Mouse (Mus musculus) liver, embryonic 15.5 days (tissue): ENCODE results near the gene Olfr608. TPM values are rescaled to one million over a fixed set of nuclear protein-coding genes. Genes with fewer than 3 reads are reported as not detected.
"Not testable (repeated sequence)": the region's sequence is repeated elsewhere in the genome, so short reads cannot be mapped to it uniquely, and the experiment has no call there.

ENCODE experiments used
- ATAC-seq: fragments of 200-750 bp; cut with Nextera tagmentation; 2 replicates; pipeline ENCODE4 v1.8.0; 2017; ENCODE audit warnings: moderate number of reproducible peaks, mild to moderate bottlenecking, moderate library complexity; ENCODE audit not compliant: insufficient read depth
- H3K27ac ChIP-seq: fragments of 300-500 bp; sonication (generic); replicated peaks from 2 replicates; pipeline ENCODE4 v1.5.1; 2015; ENCODE audit warnings: mild to moderate bottlenecking, inconsistent platforms
- H3K27me3 ChIP-seq: fragments of 300-500 bp; sonication (generic); 2 replicates; pipeline ENCODE4 v1.6.1; 2015; ENCODE audit warnings: mild to moderate bottlenecking, inconsistent platforms
- H3K36me3 ChIP-seq: fragments of 300-500 bp; sonication (generic); replicated peaks from 2 replicates; pipeline ENCODE4 v1.6.1; 2015; ENCODE audit warnings: moderate library complexity, mild to moderate bottlenecking, inconsistent platforms
- H3K4me1 ChIP-seq: fragments of 300-500 bp; sonication (generic); replicated peaks from 2 replicates; pipeline ENCODE4 v1.6.1; 2015; ENCODE audit warnings: inconsistent platforms
- H3K4me2 ChIP-seq: fragments of 300-500 bp; sonication (generic); 2 replicates; pipeline ENCODE4 v1.6.1; 2015; ENCODE audit warnings: moderate library complexity, mild to moderate bottlenecking, inconsistent platforms
- H3K4me3 ChIP-seq: fragments of 300-500 bp; sonication (generic); replicated peaks from 2 replicates; pipeline ENCODE4 v1.5.1; 2015; ENCODE audit warnings: mild to moderate bottlenecking, inconsistent platforms
- H3K9ac ChIP-seq: fragments of 300-500 bp; sonication (generic); 2 replicates; pipeline ENCODE4 v1.6.1; 2015; ENCODE audit warnings: moderate library complexity, mild to moderate bottlenecking, inconsistent platforms
- H3K9me3 ChIP-seq: fragments of 300-500 bp; sonication (generic); replicated peaks from 2 replicates; pipeline ENCODE4 v1.6.1; 2016; ENCODE audit warnings: inconsistent platforms
- WGBS: fragments of 180-500 bp; shearing (Covaris S2); methylation state at CpG from one replicate; pipeline ENCODE4 v1.1.7; 2015; ENCODE audit warnings: mixed read lengths; ENCODE audit not compliant: insufficient replicate concordance; 5-methylcytosine and 5-hydroxymethylcytosine counted together
- polyA plus RNA-seq: library from polyadenylated mRNA; unstranded; fragments of >200 nt; fragmentation: Nextera tagmentation; extraction: Ambion mirVana; gene quantifications from 2 replicates; pipeline ENCODE4 v1.2.1, GENCODE M21; 2015

The Olfr608 gene
- not detected in 2 replicates for polyA plus RNA-seq

- ATAC-seq: no peak
- no peaks in the 10 kb centered on the region for H3K27me3 ChIP-seq
- H3K4me2 ChIP-seq: no peak within 1 kb of the TSS
- no peak within 1 kb of the TSS for H3K4me3 ChIP-seq
- H3K36me3 ChIP-seq: no peaks in the 10 kb centered on the region
- no peak within 1 kb of the TSS for H3K9ac ChIP-seq
- no peak within 1 kb of the TSS for H3K27ac ChIP-seq
- no peaks in the 10 kb centered on the region for H3K9me3 ChIP-seq
- no peaks in the 10 kb centered on the region for H3K4me1 ChIP-seq
Observed at GRCm38 (mm10) chr7:103469577-103469976, at the start of gene Olfr608. Olfr608 (plus strand) TSS chr7:103469877.

- no peak for ATAC-seq
- no peak within 1 kb of the TSS for H3K4me2 ChIP-seq
- H3K9me3 ChIP-seq: no peaks in the 10 kb centered on the region
- no peak within 1 kb of the TSS for H3K4me3 ChIP-seq
- no peak within 1 kb of the TSS for H3K9ac ChIP-seq
- H3K4me1 ChIP-seq: no peaks in the 10 kb centered on the region
- 69% methylated on average over 1 of the region's 1 CpGs for WGBS
- no peaks in the 10 kb centered on the region for H3K27me3 ChIP-seq
- no peaks in the 10 kb centered on the region for H3K36me3 ChIP-seq
- H3K27ac ChIP-seq: no peak within 1 kb of the TSS
Observed at GRCm38 (mm10) chr7:103445339-103445738, 24.3 kb upstream of the Olfr608 start, which contains the start of gene Olfr605. Olfr605 (minus strand) TSS chr7:103445439.

GRCm38 (mm10) chr7:103448746-103449145 is 20.9 kb upstream of the Olfr608 start, which contains the start of gene Olfr606:
Olfr606 (plus strand) TSS chr7:103449046.
- no peaks in the 10 kb centered on the region for H3K27me3 ChIP-seq

GRCm38 (mm10) chr7:103460590-103460989 is 9.1 kb upstream of the Olfr608 start:
- no peak overlapping the region for H3K4me2 ChIP-seq
- H3K27ac ChIP-seq: no peak overlapping the region
- no peak for ATAC-seq
- no peaks in the 10 kb centered on the region for H3K36me3 ChIP-seq
- H3K9ac ChIP-seq: no peak overlapping the region
- no peaks in the 10 kb centered on the region for H3K4me1 ChIP-seq
- H3K4me3 ChIP-seq: no peak overlapping the region
- no peaks in the 10 kb centered on the region for H3K27me3 ChIP-seq
- no peaks in the 10 kb centered on the region for H3K9me3 ChIP-seq
- WGBS: 73% methylated on average over 5 of the region's 5 CpGs

More at GRCm38 (mm10) chr7:103448746-103449145, 20.9 kb upstream of the Olfr608 start, which contains the start of gene Olfr606:
- Histone ChIP-seq H3K27ac (no peak within 1 kb of the TSS), H3K9me3 (no peaks in the 10 kb centered on the region), H3K4me3 (no peak within 1 kb of the TSS), H3K4me1 (no peaks in the 10 kb centered on the region), H3K4me2 (no peak within 1 kb of the TSS), H3K36me3 (no peaks in the 10 kb centered on the region), H3K9ac (no peak within 1 kb of the TSS)
- ATAC-seq: no peak
- WGBS: 63% methylated on average over 2 of the region's 2 CpGs

GRCm38 (mm10) chr7:103477106-103477505 is 7.4 kb downstream of the Olfr608 start:
- not testable (repeated sequence) for ATAC-seq, H3K4me1 ChIP-seq, H3K4me3 ChIP-seq, H3K9me3 ChIP-seq, H3K27me3 ChIP-seq, H3K9ac ChIP-seq, H3K27ac ChIP-seq, H3K36me3 ChIP-seq, H3K4me2 ChIP-seq
- 63% methylated on average over 9 of the region's 9 CpGs for WGBS

- no peaks in the 10 kb centered on the region for H3K9me3 ChIP-seq
- no peaks in the 10 kb centered on the region for H3K4me1 ChIP-seq
- no peak for ATAC-seq
- no peak within 1 kb of the TSS for H3K4me3 ChIP-seq
- no peaks in the 10 kb centered on the region for H3K36me3 ChIP-seq
- H3K27me3 ChIP-seq: no peaks in the 10 kb centered on the region
- H3K4me2 ChIP-seq: no peak within 1 kb of the TSS
- WGBS: 27% methylated on average over 1 of the region's 1 CpGs
- no peak within 1 kb of the TSS for H3K9ac ChIP-seq
- H3K27ac ChIP-seq: no peak within 1 kb of the TSS
Observed at GRCm38 (mm10) chr7:103497962-103498361, 28.3 kb downstream of the Olfr608 start, which contains the start of gene Olfr609. Olfr609 (minus strand) TSS chr7:103498062.

- Histone ChIP-seq H3K4me1 (no peaks in the 10 kb centered on the region), H3K4me3 (no peak within 1 kb of the TSS), H3K27me3 (no peaks in the 10 kb centered on the region), H3K4me2 (no peak within 1 kb of the TSS), H3K9me3 (no peaks in the 10 kb centered on the region), H3K9ac (no peak within 1 kb of the TSS), H3K36me3 (no peaks in the 10 kb centered on the region), H3K27ac (no peak within 1 kb of the TSS)
- ATAC-seq: no peak
- WGBS: 58% methylated on average over 2 of the region's 2 CpGs
Observed at GRCm38 (mm10) chr7:103512022-103512421, 42.3 kb downstream of the Olfr608 start, which contains the start of gene Olfr610. Olfr610 (minus strand) TSS chr7:103512122.

- WGBS: 38% methylated on average over 1 of the region's 1 CpGs
- H3K36me3 ChIP-seq, H3K27me3 ChIP-seq, ATAC-seq, H3K4me1 ChIP-seq, H3K9ac ChIP-seq, H3K4me3 ChIP-seq, H3K9me3 ChIP-seq, H3K4me2 ChIP-seq, H3K27ac ChIP-seq: not testable (repeated sequence)
Observed at GRCm38 (mm10) chr7:103520746-103521145, 51.1 kb downstream of the Olfr608 start, which contains the start of gene Olfr611. Olfr611 (minus strand) TSS chr7:103520846.

Other genes with a start within 250 kb of the Olfr608 start
- not detected in 2 replicates for gene Usp17ld, start 217.4 kb upstream of the Olfr608 start, polyA plus RNA-seq
- not detected in 2 replicates for gene Olfr596, start 164.2 kb upstream of the Olfr608 start, polyA plus RNA-seq
- not detected in 2 replicates for gene Olfr597, start 153.6 kb upstream of the Olfr608 start, polyA plus RNA-seq
- not detected in 2 replicates for gene Olfr598, start 146.3 kb upstream of the Olfr608 start, polyA plus RNA-seq
- gene Olfr599, start 134.0 kb upstream of the Olfr608 start, polyA plus RNA-seq: not detected in 2 replicates
- not detected in 2 replicates for gene Olfr600, start 120.2 kb upstream of the Olfr608 start, polyA plus RNA-seq
- gene Olfr601, start 107.2 kb upstream of the Olfr608 start, polyA plus RNA-seq: not detected in 2 replicates
- gene Olfr603, start 83.7 kb upstream of the Olfr608 start, polyA plus RNA-seq: not detected in 2 replicates
- not detected in 2 replicates for gene Usp17lc, start 54.8 kb upstream of the Olfr608 start, polyA plus RNA-seq
- gene Olfr605, start 24.4 kb upstream of the Olfr608 start, polyA plus RNA-seq: not detected in 2 replicates
- gene Olfr606, start 20.8 kb upstream of the Olfr608 start, polyA plus RNA-seq: not detected in 2 replicates
- gene Olfr607, start 5.7 kb upstream of the Olfr608 start, polyA plus RNA-seq: not detected in 2 replicates
- gene Olfr609, start 28.2 kb downstream of the Olfr608 start, polyA plus RNA-seq: not detected in 2 replicates
- not detected in 2 replicates for gene Olfr610, start 42.2 kb downstream of the Olfr608 start, polyA plus RNA-seq
- not detected in 2 replicates for gene Olfr611, start 51.0 kb downstream of the Olfr608 start, polyA plus RNA-seq
- not detected in 2 replicates for gene Olfr612, start 72.8 kb downstream of the Olfr608 start, polyA plus RNA-seq
- not detected in 2 replicates for gene Olfr613, start 78.2 kb downstream of the Olfr608 start, polyA plus RNA-seq
- gene Olfr615, start 86.2 kb downstream of the Olfr608 start, polyA plus RNA-seq: not detected in 2 replicates
- gene Olfr616, start 99.3 kb downstream of the Olfr608 start, polyA plus RNA-seq: not detected in 2 replicates
- gene Olfr617, start 103.2 kb downstream of the Olfr608 start, polyA plus RNA-seq: not detected in 2 replicates
- not detected in 2 replicates for gene Olfr618, start 120.2 kb downstream of the Olfr608 start, polyA plus RNA-seq
- not detected in 2 replicates for gene Olfr619, start 130.7 kb downstream of the Olfr608 start, polyA plus RNA-seq
- gene Olfr620, start 142.7 kb downstream of the Olfr608 start, polyA plus RNA-seq: not detected in 2 replicates
- not detected in 2 replicates for gene Olfr622, start 172.8 kb downstream of the Olfr608 start, polyA plus RNA-seq
- gene Olfr623, start 193.8 kb downstream of the Olfr608 start, polyA plus RNA-seq: not detected in 2 replicates
- gene Olfr624, start 201.3 kb downstream of the Olfr608 start, polyA plus RNA-seq: 0.02 TPM in 2 replicates
- not detected in 2 replicates for gene Olfr625-ps1, start 212.8 kb downstream of the Olfr608 start, polyA plus RNA-seq
- gene Olfr243, start 244.8 kb downstream of the Olfr608 start, polyA plus RNA-seq: not detected in 2 replicates